Mouse (Mus musculus) testis, adult 2 months (tissue): Measurements from ENCODE around the gene Foxp1. TPM values are rescaled to one million over a fixed set of nuclear protein-coding genes. Genes with fewer than 3 reads are reported as not detected.

Experiments used
- H3K27ac ChIP-seq: fragments of 200-500 bp; 2 replicates; pipeline ENCODE4 v1.5.1; 2012; ENCODE audit warnings: low read depth, low read length; ENCODE audit not compliant: control insufficient read depth, insufficient read depth
- H3K27me3 ChIP-seq: fragments of 200-500 bp; 2 replicates; pipeline ENCODE4 v1.6.1; 2012; ENCODE audit warnings: mild to moderate bottlenecking, low read length, moderate library complexity; ENCODE audit not compliant: control insufficient read depth, insufficient read depth
- H3K36me3 ChIP-seq: fragments of 200-500 bp; 2 replicates; pipeline ENCODE4 v1.6.1; 2012; ENCODE audit warnings: mild to moderate bottlenecking, low read length; ENCODE audit not compliant: control insufficient read depth, insufficient read depth
- H3K4me1 ChIP-seq: fragments of 200-500 bp; 2 replicates; pipeline ENCODE4 v1.6.1; 2012; ENCODE audit warnings: low read length; ENCODE audit not compliant: control insufficient read depth, insufficient read depth
- H3K4me3 ChIP-seq: fragments of 200-500 bp; 2 replicates; pipeline ENCODE4 v1.5.1; 2012; ENCODE audit warnings: low read depth, mild to moderate bottlenecking, low read length, moderate library complexity, mixed read lengths; ENCODE audit not compliant: control insufficient read depth
- CTCF ChIP-seq: fragments of 200-500 bp; IDR thresholded peaks from 2 replicates; pipeline ENCODE4 v1.5.1; 2012; ENCODE audit warnings: low read depth, mild to moderate bottlenecking, inconsistent platforms, low read length, moderate library complexity; ENCODE audit not compliant: control insufficient read depth, insufficient read depth, insufficient replicate concordance
- POLR2A ChIP-seq: fragments of 200-500 bp; IDR thresholded peaks from 2 replicates; pipeline ENCODE4 v1.6.1; 2012; ENCODE audit warnings: low read depth, mild to moderate bottlenecking, inconsistent platforms, low read length, moderate library complexity; ENCODE audit not compliant: control insufficient read depth
- polyA plus RNA-seq: library from polyadenylated mRNA; depleted of rRNA; stranded (reverse); fragments of >200 nt; gene quantifications from 2 replicates; pipeline ENCODE4 v1.2.3, GENCODE M21; 2012

Gene Foxp1
- polyA plus RNA-seq, 1 experiment = 34.8 TPM

DNA sequence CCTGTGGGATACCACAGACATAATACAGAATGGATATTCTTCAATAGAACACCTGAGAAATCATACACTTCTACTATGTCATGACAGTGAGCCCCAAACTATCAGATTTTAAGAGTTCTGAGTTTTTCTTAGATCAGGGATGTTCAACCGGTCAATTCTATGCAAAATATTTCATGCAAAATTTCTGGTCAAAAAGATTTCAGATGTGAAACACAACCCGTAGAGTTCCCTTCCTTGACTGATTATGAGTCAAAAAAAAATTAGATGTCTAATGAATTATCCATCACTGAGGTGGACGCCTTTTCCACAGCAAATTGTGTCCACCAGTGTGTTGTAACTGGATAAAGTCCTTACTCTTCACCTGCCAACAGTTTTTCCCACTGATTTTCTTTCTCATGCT lies 188.3 kb downstream of the Foxp1 start:
- no peaks in the 10 kb centered on the region for H3K27me3 ChIP-seq
- H3K4me1 ChIP-seq = no peaks in the 10 kb centered on the region
- TF ChIP-seq CTCF (no peak), POLR2A (no peak)

DNA sequence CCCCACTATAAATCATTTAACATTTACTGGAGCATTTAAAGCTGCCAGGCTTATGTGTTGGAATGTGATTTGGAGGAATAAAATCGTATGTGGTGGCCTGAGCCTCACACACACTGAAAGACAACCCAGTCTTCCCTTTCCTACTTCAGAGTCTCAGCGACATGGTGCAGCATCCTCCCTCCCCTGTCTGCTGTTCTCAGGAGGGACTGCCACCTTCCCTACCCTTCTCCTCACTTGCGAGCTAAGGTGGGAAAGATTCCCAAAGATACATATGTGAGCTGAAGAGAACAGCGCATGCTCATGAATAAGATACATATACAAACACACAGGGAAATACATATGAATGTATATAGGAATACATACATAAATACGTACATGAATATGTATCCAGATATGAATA lies 189.4 kb downstream of the Foxp1 start:
- Histone ChIP-seq H3K27ac (no peak overlapping the region), H3K4me3 (no peak overlapping the region), H3K27me3 (no peaks in the 10 kb centered on the region), H3K36me3 (no peaks in the 10 kb centered on the region), H3K4me1 (no peaks in the 10 kb centered on the region)
- TF ChIP-seq POLR2A (no peak), CTCF (no peak)

More for the DNA sequence above, 188.3 kb downstream of the Foxp1 start:
- Histone ChIP-seq H3K27ac (no peak overlapping the region), H3K4me3 (no peak overlapping the region), H3K36me3 (no peaks in the 10 kb centered on the region)

DNA sequence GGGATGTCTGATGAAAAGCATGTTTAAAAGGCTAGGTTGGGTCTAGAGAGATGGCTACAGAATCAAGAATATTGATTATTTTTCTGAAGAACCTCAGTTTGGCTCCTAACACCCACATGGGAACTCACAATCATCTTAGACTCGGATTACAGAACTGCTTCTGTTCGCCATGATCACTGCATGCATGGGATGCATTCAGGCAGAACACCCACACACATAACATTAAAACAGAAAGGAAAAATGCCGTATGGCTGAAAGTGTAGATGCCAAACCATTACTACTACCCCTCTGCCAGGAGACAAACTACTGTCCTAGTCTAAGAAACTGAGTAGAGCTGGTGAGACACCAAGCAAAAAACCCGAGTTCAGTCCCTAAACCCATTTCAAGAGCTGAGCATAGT lies 192.4 kb downstream of the Foxp1 start:
- no peak overlapping the region for H3K27ac ChIP-seq
- TF ChIP-seq CTCF (no peak), POLR2A (no peak)
- no peaks in the 10 kb centered on the region for H3K27me3 ChIP-seq
- no peaks in the 10 kb centered on the region for H3K36me3 ChIP-seq
- no peak overlapping the region for H3K4me3 ChIP-seq
- no peaks in the 10 kb centered on the region for H3K4me1 ChIP-seq

DNA sequence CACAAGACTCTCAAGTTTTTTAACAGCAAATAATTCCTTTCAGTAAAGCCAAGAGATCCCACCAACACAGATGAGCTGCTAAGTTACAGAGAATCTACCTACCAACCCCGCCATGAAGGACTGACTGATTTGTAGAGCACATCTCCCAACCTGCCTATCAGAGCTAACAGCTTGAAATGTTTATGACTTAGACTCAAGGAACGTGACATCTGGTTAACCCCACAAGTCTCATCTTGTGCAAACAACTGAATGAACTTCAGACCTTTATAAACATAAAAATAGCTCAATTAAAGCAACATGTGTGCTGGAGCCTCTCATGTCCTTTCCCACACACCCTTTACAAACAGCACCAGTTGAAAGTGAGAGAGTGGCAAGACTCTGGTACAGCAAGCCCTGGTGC lies 193.9 kb downstream of the Foxp1 start:
- Histone ChIP-seq H3K27me3 (no peaks in the 10 kb centered on the region), H3K4me3 (no peak overlapping the region), H3K27ac (no peak overlapping the region), H3K36me3 (no peaks in the 10 kb centered on the region), H3K4me1 (no peaks in the 10 kb centered on the region)
- TF ChIP-seq CTCF (no peak), POLR2A (no peak)

DNA sequence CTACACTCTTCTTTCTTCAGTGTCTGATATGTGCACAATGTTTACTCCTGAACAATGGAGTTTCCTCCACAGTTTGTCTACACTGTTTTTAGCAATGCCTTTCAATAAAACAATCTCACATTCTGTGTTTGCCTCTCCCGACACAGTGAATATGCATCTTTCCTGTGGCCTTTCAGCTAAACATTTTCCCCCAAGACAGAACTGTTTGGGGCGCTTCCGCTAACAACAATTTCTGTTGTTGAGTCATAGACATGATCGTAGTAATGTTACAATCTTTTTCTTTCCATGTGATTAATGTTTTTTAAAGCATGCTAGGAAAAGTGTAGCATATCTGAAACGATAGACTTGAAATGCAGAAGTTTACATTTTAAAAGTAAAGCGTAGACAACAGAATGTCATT lies 194.4 kb downstream of the Foxp1 start:
- no peak overlapping the region for H3K4me3 ChIP-seq
- TF ChIP-seq CTCF (no peak), POLR2A (no peak)
- H3K27me3 ChIP-seq = no peaks in the 10 kb centered on the region
- H3K27ac ChIP-seq = no peak overlapping the region
- no peaks in the 10 kb centered on the region for H3K36me3 ChIP-seq
- H3K4me1 ChIP-seq = no peaks in the 10 kb centered on the region

DNA sequence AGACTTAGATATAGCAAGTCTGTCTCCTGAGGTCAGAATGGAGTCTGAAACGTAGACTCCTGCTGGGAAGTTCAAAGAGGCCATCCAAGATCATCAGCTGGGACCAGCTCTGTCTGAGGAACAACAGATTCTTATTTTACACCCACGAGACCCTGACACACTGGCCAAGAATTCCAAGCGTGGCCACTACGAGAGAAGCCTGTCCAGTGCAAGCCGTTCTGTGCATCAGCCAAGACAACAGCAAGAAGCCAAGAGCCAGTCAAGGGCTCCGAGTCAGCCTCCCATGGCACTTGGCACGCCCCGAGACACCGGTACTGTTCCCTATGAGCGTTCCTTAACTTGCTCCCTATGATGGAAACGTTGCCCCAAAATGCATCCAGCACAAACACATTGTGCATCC lies 194.8 kb downstream of the Foxp1 start:
- TF ChIP-seq POLR2A (no peak), CTCF (no peak)
- Histone ChIP-seq H3K27me3 (no peaks in the 10 kb centered on the region), H3K36me3 (no peaks in the 10 kb centered on the region), H3K4me3 (no peak overlapping the region), H3K4me1 (no peaks in the 10 kb centered on the region), H3K27ac (no peak overlapping the region)

DNA sequence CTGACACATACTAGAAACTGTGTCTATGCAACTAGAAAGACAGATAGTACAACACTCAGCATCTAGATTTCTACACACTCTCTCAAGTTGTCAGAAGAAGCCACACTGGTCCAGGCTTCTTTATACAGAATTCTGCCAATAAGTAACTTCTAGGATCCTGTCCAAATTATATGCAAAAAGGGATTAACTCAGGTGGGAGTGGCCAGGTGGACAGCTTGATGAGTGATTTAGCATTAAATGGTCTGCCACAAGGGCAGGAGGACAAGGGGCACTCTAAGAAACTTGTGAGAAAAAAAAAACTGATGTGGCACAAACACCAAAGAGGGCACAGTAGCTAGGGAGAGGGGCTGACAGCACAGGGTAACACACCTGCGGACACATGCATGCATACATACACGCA lies 196.6 kb downstream of the Foxp1 start:
- Histone ChIP-seq H3K4me3 (no peak overlapping the region), H3K36me3 (no peaks in the 10 kb centered on the region), H3K4me1 (no peaks in the 10 kb centered on the region), H3K27me3 (no peaks in the 10 kb centered on the region), H3K27ac (no peak overlapping the region)
- TF ChIP-seq POLR2A = no peak
- no peak for TF ChIP-seq CTCF

DNA sequence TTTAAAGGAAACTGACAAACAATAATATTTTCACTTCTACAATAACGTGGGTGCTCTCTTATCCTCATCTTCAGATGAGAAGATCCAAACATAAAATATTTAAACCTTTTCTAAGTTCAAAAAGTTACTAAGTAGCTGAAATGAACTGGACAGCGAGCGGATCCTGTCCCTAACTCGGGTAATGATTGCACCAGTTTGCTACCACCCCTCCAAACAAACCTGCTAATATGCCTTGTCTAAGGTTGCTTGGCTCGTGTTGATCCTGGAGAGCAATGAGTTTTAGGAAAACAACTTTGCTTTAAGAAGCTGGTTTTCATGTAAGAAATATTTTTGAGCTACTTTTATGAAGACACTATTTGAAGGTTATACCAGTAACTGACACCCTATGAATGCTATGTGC lies 197.1 kb downstream of the Foxp1 start:
- Histone ChIP-seq H3K27me3 (no peaks in the 10 kb centered on the region), H3K36me3 (no peaks in the 10 kb centered on the region), H3K4me3 (no peak overlapping the region), H3K4me1 (no peaks in the 10 kb centered on the region), H3K27ac (no peak overlapping the region)
- TF ChIP-seq CTCF = no peak
- TF ChIP-seq POLR2A = no peak
